Mouse (Mus musculus) embryonic fibroblast, embryonic 13.5 days (primary cell): ENCODE data around the gene Spcs2. TPM values are rescaled to one million over a fixed set of nuclear protein-coding genes. Genes with fewer than 3 reads are reported as not detected.
A peak's percentile ranks its signal among the peaks of the same experiment; 100 is the strongest.

Source experiments
- H3K27ac ChIP-seq: 2 replicates; pipeline ENCODE4 v1.5.1; 2012; ENCODE audit warnings: low read length, control low read depth, inconsistent platforms; ENCODE audit not compliant: insufficient read depth
- H3K4me1 ChIP-seq: 2 replicates; pipeline ENCODE4 v1.6.1; 2011; ENCODE audit warnings: low read length; ENCODE audit not compliant: control insufficient read depth, insufficient read depth
- H3K4me3 ChIP-seq: 2 replicates; pipeline ENCODE4 v1.5.1; 2011; ENCODE audit warnings: mild to moderate bottlenecking, control low read depth, low read length; ENCODE audit not compliant: insufficient read depth
- CTCF ChIP-seq: IDR thresholded peaks from 2 replicates; pipeline ENCODE4 v1.5.1; 2011; ENCODE audit warnings: mild to moderate bottlenecking, control low read depth, low read length, moderate library complexity, borderline replicate concordance; ENCODE audit not compliant: insufficient read depth
- POLR2A ChIP-seq: IDR thresholded peaks from 2 replicates; pipeline ENCODE4 v1.6.1; 2011; ENCODE audit warnings: low read depth, mild to moderate bottlenecking, control low read depth, low read length, moderate library complexity
- polyA plus RNA-seq: library from polyadenylated mRNA; stranded (reverse); fragments of >200 nt; gene quantifications from 2 replicates; pipeline ENCODE4 v1.2.4, GENCODE M21; 2011; ENCODE audit warnings: low read depth; ENCODE audit not compliant: missing spikeins, insufficient read length

Gene Spcs2
- polyA plus RNA-seq, 1 experiment: 168 TPM

GRCm38 (mm10) chr7:99891471-99891870 is 28.2 kb upstream of the Spcs2 start:
- TF ChIP-seq CTCF (no peak), POLR2A (no peak)
- Histone ChIP-seq H3K4me1 (no peaks in the 10 kb centered on the region), H3K4me3 (no peak overlapping the region), H3K27ac (no peak overlapping the region)

GRCm38 (mm10) chr7:99890168-99890755 is 27.0 kb upstream of the Spcs2 start:
- TF ChIP-seq CTCF (no peak), POLR2A (no peak)
- Histone ChIP-seq H3K4me3 (no peak overlapping the region), H3K4me1 (no peaks in the 10 kb centered on the region), H3K27ac (no peak overlapping the region)

- no peak overlapping the region for H3K4me3 ChIP-seq
- TF ChIP-seq POLR2A: no peak
- TF ChIP-seq CTCF: peak; percentile 75; the same call in 1 of the 2 replicates
- H3K4me1 ChIP-seq: no peaks in the 10 kb centered on the region
- no peak overlapping the region for H3K27ac ChIP-seq
Measured at GRCm38 (mm10) chr7:99889175-99889880, 26.1 kb upstream of the Spcs2 start.

- Histone ChIP-seq H3K27ac (no peak overlapping the region), H3K4me1 (no peaks in the 10 kb centered on the region), H3K4me3 (no peak overlapping the region)
- TF ChIP-seq POLR2A (no peak), CTCF (no peak)
Measured at GRCm38 (mm10) chr7:99887743-99888142, 24.5 kb upstream of the Spcs2 start.

DNA sequence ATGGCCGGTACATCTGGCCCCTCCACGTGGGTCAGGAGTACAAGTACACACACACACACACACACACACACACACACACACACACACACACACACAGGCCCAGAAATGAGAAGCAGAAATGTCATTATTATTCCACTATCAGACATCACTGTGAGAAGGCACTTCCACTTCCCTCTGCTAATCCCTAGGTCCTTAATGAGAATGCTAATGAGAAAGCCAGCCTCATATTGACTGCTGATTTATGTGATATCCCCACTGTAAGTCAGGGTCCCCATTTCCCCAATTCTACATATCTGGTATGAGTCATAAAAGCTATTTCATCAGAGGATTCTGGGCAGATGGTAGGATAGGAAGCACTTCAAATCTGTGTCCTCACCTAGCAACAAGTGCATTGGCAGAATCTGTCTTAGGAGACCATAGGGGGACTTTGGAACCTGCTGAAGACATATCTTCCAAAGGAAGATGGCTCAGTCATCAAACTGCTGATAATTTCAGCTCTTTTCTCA is 24.0 kb upstream of the Spcs2 start:
- H3K4me3 ChIP-seq: no peak overlapping the region
- no peaks in the 10 kb centered on the region for H3K4me1 ChIP-seq
- no peak for TF ChIP-seq POLR2A
- no peak for TF ChIP-seq CTCF
- H3K27ac ChIP-seq: no peak overlapping the region

DNA sequence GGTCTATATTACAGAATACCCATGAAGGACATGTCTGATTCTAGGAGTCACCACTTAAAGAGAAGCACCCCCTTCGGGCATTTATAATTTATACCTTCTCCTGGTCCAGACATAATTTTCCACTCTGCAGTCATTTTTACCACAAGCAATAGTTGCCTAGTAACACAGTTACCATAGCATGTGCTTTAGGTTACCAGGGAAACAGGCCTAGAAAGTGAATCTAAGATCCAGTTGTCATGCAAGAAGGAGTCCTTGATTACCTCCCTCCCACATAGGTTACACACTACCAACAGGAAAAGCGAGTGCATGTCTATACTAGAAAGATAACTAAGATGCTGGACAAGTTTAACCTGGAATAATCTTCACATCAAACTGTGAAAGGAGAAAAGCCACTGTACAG is 15.0 kb upstream of the Spcs2 start:
- no peak overlapping the region for H3K27ac ChIP-seq
- no peak overlapping the region for H3K4me3 ChIP-seq
- TF ChIP-seq POLR2A: no peak
- no peak for TF ChIP-seq CTCF
- no peaks in the 10 kb centered on the region for H3K4me1 ChIP-seq

DNA sequence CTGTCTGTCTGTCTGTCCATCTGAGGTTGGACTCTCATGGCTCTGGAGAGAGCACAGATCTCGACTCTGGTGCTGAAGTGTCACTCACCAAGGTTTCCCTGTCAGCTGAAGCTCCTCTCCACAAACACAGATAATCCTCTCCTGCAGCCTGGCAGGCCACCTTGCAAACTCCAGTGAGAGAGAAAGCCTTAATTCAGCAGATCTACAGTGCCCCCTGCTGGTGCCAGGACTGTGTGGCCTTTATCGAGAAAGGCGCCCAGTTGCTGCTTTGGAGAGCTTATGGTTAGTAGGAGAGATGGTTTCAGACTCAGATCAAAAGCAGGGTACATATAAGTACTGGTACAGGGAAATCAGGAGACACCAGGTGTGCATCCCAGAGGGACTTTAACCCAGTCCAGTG is 13.1 kb upstream of the Spcs2 start:
- TF ChIP-seq CTCF: peak; percentile 89
- TF ChIP-seq POLR2A: no peak
- Histone ChIP-seq H3K4me3 (no peak overlapping the region), H3K27ac (no peak overlapping the region), H3K4me1 (no peaks in the 10 kb centered on the region)

- Histone ChIP-seq H3K4me3 (no peak overlapping the region), H3K27ac (no peak overlapping the region), H3K4me1 (no peaks in the 10 kb centered on the region)
- TF ChIP-seq CTCF (no peak), POLR2A (no peak)
Measured at GRCm38 (mm10) chr7:99875891-99876290, 12.6 kb upstream of the Spcs2 start.

DNA sequence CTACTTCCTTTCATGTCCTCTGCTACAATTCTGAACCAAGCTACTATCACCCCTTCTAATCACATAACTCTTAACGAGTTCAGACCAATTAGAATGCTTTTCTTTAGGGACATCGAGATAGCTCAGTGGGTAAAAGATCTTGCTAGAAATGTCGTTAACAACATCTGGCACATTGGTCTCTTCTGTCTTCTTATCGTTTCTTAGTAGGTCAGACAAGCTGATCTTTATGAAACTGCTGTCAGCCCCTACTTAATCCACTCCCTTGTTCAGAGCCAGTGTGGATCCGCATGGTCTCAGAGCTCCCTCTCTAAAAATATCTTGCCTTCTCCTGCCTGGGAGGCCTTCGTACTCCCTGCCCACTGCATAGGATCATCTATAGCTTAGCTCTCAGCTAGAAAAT is 10.7 kb upstream of the Spcs2 start:
- TF ChIP-seq POLR2A (no peak), CTCF (no peak)

DNA sequence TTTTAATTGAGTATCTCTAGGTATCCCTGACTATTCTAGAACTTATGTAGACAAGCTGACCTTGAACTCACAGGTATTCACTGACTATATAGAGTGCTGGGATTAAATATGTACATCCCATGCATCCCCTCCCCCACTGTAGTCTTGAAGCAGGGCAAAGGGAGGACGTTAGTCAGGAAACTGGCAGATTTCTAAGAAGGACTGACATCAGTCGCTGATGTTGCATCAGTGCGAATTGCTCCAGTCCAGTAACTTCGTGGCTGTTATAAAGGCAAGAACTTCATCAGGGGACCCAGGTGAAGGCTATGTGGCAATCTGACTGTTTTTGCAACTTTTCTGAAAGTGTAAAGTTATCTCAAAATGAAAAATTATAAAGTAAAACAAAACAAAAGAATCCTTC is 6.0 kb upstream of the Spcs2 start:
- Histone ChIP-seq H3K27ac (no peak overlapping the region), H3K4me1 (no peaks in the 10 kb centered on the region; the same call in 1 of the 2 replicates), H3K4me3 (no peak overlapping the region)
- TF ChIP-seq CTCF (no peak), POLR2A (no peak)

More for the DNA sequence above, 10.7 kb upstream of the Spcs2 start:
- no peaks in the 10 kb centered on the region for H3K4me1 ChIP-seq
- no peak overlapping the region for H3K27ac ChIP-seq
- H3K4me3 ChIP-seq: no peak overlapping the region
